Mouse (Mus musculus): ENCODE results near the gene Gas7. TPM values are rescaled to one million over a fixed set of nuclear protein-coding genes. Genes with fewer than 3 reads are reported as not detected.

The Gas7 gene
- polyA plus RNA-seq, 1 experiment: not detected

DNA sequence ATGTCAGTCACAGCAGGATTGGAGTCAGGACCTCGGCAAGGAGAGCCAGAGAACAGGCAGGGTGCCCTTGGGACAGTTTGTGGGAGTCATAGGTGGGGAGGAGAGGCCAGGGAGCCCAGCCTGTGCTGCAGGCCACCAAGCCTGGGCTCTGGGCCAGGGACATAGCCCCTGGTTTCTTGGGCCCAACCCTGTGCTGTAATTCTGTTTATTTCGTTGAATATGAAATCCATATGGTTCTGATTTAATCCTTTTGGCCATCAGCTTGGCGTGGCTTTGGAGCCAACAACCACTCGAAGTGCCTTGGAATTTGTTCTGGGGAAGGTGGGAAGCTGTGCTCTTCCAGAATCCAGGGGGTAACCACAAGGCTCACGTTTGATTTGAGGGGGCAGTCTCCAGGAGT is 113.6 kb downstream of the Gas7 start:
- no peak for TF ChIP-seq GATA1 (IDR thresholded peaks at IDR 0.05; ENCODE audit: low read length)

DNA sequence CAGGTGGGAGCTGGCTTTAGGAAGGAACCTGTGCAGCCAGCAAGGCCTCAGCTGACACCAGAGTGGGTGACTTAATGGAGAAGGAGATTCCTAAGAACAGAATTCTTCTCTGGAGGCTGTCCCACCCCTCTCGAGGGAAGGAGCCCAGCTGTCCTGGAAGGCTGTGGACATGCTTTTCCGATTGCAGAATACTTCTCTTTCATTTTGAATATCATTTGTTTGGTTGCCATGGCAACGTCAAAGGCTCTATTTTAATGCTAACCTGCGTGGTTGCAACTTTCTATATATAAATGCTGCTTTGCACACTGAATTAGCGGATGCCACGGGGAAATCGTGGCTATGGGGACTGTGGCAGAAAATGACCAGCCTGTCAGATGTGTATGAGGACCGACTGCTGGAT is 115.7 kb downstream of the Gas7 start:
- no peak for TF ChIP-seq GATA1 (IDR thresholded peaks at IDR 0.05; ENCODE audit: low read length)

DNA sequence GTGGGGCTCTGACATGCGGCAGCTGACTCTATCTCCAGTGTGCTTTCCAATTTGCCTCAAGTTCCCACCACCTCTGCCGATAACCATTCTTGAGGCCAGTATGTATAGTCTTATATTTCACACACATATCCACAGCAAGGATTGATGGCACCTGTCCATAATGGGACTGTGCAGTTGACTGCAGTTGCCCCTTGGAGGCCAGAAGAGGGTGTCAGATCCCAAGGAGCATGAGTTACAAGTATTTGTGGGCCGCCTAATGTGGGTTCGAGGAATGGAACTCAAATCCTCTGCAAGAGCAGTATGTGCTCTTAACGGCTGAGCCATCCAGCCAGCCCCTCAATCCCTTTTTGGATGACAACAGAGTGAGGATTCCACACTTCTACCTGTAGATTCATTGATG is 119.1 kb downstream of the Gas7 start:
- TF ChIP-seq GATA1 (IDR thresholded peaks at IDR 0.05; ENCODE audit: low read length): no peak

DNA sequence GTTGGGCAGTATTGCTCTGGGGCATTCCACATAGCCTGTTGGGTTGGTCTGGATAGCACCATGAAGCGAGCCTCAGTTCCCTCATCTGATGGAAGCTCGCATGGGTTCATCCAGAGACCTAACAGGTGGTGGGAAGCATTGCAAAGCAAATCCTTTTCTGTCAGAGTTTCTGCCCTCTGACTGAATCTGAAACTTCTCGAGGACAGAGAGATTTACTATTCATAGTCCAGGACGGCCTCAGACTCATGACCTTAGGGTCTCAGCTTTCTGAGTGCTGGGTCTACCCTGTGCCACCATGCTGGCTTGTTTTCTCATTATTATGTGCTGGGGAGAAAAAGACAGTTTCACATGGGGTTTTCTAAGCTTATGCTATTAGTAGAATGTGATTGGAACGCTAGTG is 122.2 kb downstream of the Gas7 start:
- no peak for TF ChIP-seq GATA1 (IDR thresholded peaks at IDR 0.05; ENCODE audit: low read length)

DNA sequence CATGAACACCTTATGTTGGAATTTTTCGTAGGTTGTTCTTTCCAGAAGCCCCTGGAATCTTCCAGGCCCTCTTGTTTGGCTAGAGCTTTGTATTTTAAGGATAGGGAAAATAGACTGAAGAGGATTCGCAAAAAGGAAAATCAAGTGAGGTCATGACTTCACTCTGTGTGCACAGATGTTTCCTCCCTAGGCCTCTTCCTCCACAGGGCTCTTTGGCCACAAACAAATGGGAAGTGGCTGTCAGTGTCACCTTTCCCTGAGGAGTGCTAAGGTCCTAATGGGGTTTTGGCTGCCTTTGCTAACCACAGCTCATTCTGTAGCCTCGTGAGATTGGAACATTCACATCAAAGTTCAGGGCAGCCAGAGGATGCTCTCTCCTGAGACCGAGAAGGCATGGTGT is 122.8 kb downstream of the Gas7 start:
- no peak for TF ChIP-seq GATA1 (IDR thresholded peaks at IDR 0.05; ENCODE audit: low read length)

DNA sequence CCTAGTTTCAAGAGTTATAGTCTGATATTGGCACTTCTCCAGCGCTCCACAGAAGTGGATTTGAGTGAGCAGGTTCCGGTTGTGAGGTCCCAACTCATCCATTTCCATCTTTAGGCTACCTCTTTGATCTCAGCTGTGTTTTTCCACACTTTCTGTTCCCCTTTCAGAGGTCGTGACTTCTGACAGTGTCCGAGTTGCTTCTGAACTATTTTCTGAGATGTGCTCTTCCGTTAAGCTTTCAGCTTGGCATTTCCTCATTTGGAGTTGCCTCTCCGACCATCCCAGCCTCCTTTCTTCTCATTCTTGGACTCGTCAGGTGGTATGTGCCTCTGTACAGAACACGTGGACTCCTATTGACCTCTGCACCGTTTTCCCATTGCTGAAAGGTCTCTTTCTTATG is 123.9 kb downstream of the Gas7 start:
- TF ChIP-seq GATA1 (IDR thresholded peaks at IDR 0.05; ENCODE audit: low read length): no peak

DNA sequence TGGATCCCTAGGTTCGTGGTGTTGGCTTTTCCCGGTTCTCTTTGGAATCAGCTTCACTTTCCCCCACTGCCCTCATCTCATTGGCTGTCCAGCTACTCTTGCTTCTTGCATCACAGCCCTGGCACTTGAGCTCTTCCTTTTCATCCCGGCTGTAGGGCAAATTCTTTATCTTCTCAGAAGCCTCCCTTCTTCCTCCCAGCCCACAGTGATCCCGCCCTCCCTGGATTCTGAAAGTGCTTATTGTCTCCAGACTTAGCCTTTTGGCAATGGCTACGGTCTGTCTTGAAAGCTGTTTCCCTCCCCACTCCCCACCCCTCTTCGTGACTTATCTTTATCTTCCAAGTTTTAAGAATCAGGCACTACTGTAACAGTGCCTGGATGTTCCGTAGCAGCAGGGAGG is 126.3 kb downstream of the Gas7 start:
- no peak for TF ChIP-seq GATA1 (IDR thresholded peaks at IDR 0.05; ENCODE audit: low read length)

DNA sequence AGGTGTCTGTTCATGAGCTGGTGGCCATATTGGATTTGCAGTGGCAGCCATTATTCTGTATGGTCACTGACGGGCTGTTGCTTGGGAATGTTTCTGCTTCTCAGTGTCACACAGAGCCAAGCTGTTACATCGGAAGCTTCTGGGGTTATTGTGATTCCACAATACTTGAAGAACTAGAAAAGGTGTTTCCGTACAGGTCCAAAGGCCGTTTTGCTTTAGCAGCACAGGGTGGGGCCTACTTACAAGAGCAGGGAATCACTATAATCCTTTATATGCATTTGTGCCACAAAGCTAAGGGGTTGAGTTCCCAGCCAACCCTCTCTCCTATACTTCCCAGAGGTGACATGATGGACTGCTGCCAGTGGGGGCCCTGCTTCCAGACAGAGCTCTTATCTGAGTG is 127.3 kb downstream of the Gas7 start:
- TF ChIP-seq GATA1 (IDR thresholded peaks at IDR 0.05; ENCODE audit: low read length): no peak

DNA sequence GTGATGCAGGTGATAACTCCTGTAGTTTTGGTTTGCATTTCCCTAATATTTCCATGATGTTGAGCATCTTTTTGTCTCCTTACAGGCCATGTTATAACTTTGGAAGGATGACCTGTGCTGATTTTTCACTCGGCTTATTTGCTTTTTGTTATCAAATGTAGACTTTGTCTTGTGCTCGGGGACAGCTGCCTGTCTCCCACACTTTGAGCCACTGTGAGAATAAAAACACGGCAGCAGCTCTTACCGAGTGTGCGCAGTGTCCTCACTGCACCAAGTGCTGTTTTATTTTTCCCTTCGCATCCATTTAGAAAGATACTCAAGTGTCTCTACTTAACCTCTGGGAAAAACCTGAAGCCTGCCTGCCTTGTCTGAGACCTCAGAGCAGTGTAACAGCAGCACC is 129.8 kb downstream of the Gas7 start:
- TF ChIP-seq GATA1 (IDR thresholded peaks at IDR 0.05; ENCODE audit: low read length): no peak

DNA sequence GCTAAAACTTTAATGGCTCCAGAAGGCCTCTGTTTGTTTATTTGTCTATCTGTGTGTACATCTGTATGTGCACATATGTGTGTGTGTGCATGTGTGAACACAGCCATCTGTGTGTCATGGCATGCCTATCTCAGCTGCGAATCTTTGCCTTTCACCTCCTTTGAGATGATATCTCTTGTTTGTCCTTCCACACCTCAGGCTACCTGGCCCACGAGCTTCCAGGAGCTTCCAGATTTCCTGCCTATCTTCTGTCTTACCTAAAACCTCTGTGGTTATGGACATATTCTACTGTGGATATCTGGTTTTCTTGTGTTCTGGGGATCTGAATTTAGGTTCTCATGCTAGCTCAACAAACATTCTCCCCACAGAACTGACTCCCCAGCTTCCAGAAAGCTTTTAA is 130.4 kb downstream of the Gas7 start:
- no peak for TF ChIP-seq GATA1 (IDR thresholded peaks at IDR 0.05; ENCODE audit: low read length)

DNA sequence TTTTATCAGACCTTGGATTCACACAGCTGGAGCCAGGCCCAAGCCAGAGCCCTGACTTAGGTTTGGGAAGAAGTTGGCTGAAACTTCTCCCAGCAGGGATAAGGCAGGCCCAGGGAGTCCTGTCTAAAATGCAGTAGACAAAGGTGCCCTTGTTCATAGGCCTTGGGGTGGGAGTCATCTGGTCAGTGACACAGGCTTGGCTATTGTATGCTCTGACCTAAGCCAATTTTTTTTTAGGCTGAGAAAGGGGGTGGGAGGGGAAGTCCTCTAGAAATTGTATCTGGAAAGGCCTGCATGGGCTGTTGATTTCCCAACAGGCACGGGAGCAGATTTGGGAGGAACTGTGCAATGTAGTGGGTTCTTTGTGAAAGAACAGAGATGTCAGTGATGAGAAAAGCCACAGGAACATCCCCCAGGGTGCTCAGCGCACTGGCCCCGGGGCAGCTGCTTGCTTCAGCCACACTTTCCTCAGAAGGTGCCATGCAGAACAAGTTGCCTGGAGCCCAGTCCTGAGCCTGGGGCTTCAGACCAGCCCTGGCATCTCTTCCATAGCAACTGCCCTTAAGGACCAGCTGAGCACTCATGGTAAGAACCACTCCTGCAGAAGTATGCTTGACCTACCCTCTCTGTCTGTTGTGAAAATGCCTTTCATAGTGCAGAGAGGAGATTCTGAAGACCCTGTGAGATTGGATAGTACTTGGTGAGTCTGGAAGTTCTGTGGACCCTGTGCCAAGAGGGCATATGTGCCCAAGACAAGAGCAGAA is 131.2 kb downstream of the Gas7 start:
- no peak for TF ChIP-seq GATA1 (IDR thresholded peaks at IDR 0.05; ENCODE audit: low read length)

DNA sequence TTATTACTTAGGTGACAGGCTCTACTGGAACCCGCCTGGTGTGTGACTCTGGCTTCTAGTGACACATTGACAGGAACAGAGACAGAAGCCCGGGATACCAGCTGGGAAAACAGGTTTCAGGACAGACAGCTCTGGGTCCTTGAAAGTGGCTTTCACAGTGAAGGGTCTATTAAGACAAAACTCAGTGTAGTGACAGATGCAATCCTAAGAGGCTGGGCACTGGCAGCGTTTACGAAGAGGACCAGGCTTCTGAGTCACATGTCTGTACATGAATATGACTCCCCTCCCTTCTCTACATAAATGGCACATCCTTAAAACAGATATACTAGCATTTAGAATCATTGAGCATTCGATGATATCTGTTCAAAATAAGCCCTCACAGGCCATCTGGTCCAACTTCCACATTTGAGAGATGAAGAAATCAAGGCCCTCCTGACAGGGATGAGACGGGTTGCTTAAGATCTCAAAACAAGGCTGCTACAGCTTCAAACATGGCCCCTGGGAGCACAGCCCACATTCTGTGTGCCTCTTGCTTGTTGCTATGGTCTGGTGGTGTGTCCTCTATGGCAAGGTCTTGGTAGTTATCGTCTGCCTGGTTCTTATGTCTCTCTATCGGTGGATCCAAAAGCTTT is 133.1 kb downstream of the Gas7 start:
- TF ChIP-seq GATA1 (IDR thresholded peaks at IDR 0.05; ENCODE audit: low read length): no peak

DNA sequence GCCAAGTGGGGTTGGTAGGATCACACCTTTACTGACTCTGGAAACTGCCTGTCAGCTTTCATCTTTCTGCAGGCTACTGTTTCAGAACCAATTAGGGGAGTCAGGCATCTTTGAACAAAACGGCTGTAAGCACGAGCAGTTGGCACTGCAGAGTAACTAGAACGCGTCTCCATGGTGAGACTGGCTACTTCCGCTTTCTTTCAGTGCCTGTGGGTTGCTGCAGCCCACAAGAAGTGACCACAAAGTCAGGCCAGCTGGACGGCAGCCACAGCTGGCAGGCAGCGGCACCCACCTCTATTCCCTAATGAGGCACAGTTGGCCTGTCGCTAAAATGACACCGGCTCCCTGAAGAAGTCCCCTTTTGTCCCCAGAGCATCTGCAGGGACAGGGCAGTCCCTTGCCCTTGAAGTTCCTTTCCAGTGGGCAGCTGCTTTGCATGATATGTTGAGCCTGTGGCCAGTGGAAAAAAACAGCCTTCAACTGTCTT is 133.6 kb downstream of the Gas7 start:
- TF ChIP-seq GATA1 (IDR thresholded peaks at IDR 0.05; ENCODE audit: low read length): no peak

DNA sequence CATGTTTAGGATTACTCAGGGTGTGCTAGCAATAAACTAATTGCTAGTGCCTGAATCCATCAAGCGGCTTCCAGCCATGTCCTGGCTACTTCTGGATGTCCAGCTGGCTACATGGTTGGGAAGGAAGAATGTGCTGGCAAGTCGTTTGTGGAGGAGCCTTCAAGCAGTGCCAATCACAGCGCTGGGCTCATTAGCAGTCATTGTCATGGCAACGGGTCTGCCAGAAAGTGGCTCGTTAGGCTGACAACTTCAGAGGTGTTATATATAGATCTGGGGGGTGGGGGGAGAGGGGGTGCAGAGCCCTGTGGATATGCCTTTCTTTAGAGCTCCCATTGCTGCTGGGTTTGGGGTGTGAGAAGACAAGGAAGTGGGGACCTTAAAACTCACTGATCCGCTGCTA is 141.0 kb downstream of the Gas7 start:
- no peak for TF ChIP-seq GATA1 (IDR thresholded peaks at IDR 0.05; ENCODE audit: low read length)

DNA sequence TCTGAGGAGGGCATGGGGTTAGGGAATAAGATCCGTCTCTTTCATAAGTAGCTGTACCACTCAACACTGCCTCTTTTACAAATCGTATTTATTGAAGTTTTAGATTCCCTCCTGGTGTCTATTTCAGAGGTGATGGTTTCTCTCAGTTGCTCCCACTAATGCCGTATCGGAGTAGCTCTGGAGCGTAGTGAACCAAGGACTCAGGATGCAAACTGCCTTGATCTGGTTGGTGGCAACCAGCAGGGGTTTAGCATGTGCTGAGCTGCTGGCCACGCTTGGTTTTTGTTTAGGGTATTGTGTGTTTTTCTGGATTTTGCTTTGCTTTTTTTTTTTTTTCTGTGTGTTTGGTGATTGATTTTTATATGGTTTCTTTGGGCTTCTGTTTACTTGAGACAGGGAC is 141.6 kb downstream of the Gas7 start:
- TF ChIP-seq GATA1 (IDR thresholded peaks at IDR 0.05; ENCODE audit: low read length): no peak

DNA sequence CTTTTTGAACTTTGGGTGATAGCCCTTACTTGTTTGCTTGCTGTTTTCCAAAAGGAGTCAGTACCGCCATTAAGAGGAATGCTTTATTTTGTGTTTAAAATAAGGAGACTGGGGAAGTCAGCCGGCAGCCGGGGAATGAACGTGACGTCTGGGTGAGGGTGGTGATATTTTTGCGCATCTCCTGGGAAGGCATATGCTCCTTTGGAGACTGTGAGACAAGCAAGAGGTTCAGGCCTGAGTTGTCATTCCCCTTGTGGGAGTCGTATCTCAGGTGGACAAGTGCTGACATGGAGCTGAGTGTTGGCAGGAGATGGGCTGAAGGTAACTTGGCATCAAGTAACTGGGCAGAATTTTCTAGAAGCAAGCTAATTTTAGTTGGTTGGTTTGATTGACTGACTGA is 142.2 kb downstream of the Gas7 start:
- TF ChIP-seq GATA1 (IDR thresholded peaks at IDR 0.05; ENCODE audit: low read length): no peak

DNA sequence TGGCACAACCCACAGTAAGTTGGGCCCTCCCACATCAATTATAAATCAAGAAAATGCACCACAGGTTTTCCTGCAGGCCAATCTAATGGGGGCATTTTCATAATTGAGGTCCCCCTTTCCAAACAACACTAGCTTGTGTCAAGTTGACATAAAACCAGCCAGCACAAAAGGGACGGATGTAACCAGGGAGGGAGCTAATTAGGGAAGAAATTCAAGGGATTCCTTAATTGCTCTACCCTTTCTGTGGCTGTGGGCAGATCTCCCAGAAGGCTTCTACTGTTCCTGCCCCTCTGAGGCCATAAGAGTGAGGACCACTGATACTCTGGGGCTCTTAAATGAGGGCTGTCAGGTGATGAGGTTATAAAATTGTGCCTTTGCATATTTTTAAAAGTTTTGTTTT is 143.9 kb downstream of the Gas7 start:
- no peak for TF ChIP-seq GATA1 (IDR thresholded peaks at IDR 0.05; ENCODE audit: low read length)
